Mouse (Mus musculus) gastrocnemius, adult 18-20 months (tissue): ENCODE data around the gene Elf5. TPM values are rescaled to one million over a fixed set of nuclear protein-coding genes. Genes with fewer than 3 reads are reported as not detected.

Experiments used
- DNase-seq: peaks from one replicate; pipeline ENCODE4 v3.0.0; 2021; ENCODE audit warnings: low spot score
- total RNA-seq, 2 experiments: library from RNA; stranded (reverse); gene quantifications; 2 replicates each; pipeline ENCODE4 v1.2.3; 2021

Elf5 gene
- total RNA-seq, 2 experiments from 2014 or later: 0.11 to 0.28 TPM

DNA sequence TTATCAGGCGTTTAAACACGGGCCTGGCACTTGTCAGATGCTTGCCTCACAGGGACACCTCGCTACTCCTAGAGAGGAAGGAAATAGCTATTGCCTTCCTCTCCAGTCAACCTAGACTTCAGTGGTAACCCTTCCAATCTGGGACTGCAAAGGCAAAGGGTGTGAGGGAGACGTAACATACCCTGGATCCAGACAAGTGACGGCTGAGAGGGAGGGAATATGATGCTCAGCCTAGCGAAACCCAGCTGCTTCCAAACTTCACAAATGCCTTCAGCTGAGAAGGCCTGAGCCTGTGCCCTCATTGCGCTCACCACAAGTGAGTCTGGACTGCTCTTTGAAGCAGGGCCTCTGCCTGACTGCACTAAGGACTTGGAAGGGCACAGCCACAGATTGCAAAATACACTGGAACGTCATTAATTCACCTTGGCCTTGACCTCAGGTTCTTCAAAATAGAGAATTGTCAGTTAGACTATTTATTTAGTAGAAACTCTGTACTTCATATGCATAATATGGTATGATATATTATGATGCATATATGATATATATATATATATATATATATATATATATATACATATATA, 21.3 kb downstream of the Elf5 start:
- DNase-seq: peak; percentile 12

DNA sequence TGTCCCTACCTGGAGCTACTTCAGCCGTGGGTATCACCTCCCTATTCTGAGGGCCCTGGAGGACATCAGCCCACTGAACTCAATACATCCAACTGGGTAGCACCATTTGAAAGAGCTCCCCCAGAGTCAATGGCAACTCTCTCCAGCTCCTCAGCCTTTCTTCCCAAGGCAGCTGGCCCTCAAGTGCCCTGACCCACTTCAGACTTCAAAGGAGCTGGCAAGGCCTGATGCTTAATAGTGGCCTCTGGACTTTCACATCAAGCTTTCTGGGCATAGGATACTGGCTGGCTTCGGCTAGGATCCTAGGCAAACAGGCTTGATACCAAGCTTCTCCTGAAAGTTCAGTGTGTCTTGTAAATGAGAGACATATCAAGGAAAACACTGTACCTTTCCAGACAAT, 23.6 kb downstream of the Elf5 start:
- DNase-seq: peak; percentile 22

DNA sequence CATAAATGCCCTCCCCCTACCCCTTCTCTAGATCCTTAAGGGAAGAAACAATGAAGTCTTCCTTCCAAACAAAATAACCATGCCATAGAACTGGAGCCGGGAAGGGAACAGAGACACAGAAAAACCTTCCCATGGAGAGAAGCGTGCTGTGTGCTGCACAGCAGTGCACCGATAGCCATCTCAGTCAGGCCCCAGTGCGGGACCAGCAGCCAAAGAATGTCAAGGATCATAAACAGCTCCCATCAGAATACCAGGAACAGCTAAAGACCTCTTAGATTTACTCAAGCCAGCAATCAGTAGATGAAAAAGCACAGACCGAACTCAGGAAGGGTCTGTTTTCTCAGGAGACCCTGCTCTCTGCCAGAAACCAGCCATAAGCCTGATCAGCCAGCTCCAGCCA, 25.0 kb downstream of the Elf5 start:
- DNase-seq: no peak

GRCm38 (mm10) chr2:103439071-103439622, 27.7 kb downstream of the Elf5 start:
- no peak for DNase-seq

DNA sequence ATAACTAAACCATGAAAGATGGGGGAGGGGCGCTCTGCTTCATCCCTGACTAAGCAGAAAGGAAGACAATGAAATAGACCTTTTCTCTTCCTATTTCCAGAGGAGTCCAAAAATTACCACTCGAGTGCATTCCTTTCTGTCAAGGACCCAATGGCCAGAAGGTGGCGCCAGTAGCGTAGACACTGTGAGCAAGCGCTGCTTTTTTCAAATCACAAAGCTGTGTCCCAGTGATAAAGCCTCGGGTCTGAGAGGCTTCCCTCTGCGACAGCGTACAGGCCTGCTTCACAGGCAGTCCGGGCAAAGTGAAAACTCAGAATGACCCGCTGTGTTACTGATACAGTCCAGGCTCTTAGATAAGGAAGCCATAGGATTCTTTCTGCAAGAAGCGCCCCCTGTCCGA, 28.2 kb downstream of the Elf5 start:
- DNase-seq: peak; percentile 62

DNA sequence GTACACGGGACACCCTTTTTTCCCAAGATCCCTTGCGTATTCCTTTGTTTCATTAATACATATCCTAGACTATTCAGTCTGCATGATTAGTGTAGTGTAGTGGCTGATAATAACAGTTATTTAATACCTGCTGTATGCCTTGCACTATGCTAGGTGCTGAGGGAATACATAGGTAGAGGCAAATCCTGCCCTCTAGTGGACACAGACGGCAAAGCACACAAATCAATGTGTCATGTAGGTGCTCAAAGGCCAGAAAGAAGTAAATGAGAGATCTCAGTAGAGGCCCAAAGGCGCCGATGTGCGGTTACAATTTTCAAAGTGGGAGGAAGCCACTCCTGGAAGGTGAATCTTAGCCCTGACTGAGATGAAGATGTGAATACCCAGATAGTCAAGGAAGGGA, 34.3 kb downstream of the Elf5 start:
- peak; percentile 40 for DNase-seq

- no peak for DNase-seq
Observed at GRCm38 (mm10) chr2:103446326-103446725, 34.8 kb downstream of the Elf5 start.

DNA sequence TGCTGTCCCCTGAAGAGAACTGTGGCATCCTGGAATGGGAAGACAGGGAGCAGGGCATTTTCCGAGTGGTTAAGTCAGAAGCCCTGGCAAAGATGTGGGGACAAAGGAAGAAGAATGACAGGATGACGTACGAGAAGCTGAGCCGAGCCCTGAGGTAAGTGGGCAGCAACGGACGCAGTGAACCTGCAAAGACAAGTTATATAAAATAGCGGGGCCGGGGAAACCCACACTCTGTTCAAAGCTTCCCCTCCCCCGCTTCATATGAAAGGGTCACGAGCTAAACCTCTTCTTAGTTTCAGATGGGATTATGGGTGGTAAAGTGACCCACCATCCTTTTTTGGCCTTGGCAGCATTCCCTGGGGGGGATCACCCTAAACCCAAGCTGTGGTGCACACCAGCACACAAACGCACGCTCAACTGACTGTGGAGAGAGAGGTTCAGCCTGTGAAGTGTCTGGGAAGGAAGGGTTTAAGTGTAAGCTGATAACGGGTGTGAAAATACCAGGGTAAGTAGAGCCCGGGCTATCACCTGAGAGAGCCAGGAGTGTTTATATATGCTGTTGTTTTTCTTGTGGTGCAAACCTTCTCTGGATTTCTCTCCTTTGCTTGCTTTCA, 37.6 kb downstream of the Elf5 start:
- DNase-seq: no peak

GRCm38 (mm10) chr2:103449813-103450212, 38.3 kb downstream of the Elf5 start:
- no peak for DNase-seq

DNA sequence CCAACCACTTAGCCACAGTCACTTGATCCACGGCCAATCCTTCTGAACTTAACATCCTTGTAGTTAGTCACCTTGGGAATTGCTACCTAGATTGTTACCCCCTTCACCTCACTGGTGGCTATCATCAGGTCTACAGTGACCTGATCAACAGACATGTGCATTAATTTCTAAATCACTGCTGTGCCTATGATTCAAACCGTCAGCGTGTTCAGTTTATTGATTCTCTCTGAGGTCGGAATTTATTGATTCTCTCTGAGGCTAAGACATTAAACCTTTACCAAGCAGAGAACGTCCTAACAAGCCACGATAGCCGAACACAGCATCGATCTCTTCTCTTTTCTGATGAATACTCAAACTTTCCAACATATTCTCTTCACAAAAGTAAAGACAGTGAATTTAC, 38.8 kb downstream of the Elf5 start:
- DNase-seq: no peak

DNA sequence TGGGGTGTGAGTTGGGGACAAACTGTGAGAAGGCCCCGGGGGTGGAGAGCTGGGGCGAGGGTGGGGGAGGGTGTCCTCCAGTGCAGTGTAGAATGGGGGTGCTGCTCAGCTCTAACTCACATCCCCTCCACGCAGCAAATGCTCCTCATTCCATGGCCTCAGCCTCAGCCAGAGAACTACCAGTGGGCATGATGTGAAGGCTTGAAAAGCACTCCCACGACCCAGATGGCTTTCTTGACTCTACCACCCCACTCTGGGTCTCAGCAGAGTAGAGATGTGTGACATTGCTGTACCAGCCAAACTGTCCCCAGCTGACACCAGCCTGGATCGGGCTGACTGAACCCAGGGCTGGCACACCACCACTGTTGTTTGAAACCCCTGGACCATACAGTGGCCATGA, 41.1 kb downstream of the Elf5 start:
- DNase-seq: no peak

DNA sequence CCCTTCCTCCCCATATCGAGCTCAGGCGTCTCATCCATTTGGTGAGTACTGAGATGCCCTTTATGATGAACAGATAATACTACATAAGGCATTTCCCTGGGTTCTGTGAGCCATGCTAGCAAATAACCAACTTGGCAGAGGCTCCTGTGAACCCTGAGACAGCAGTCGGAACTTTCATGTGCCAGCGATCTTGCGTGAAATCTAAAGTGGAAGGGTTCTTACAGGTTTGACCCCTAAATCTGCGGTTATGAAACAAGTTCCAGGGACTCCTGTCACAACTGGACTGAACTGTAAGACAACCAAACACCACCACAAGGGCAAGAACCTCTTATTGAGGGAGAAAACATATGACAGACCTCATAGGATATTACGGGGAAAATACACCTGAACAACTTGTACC, 44.3 kb downstream of the Elf5 start:
- DNase-seq: no peak

DNA sequence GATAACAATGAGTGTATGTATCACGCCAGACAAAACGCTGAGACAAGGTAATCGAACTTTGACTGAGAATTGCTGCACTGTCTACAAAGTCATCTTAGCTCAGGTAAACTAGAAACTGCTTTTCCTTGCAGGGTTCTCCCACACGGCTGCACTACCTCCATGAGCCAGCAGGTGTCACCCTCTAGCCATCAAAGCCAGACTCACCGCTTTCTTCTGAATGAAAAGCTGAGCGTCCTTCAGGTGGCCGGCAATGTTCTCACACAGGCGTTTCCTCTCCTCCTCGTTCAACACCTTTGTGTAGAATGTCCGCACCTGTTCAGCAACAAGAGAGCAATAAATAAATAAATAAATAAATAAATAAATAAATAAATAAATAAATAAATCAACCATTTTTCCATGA, 45.2 kb downstream of the Elf5 start:
- peak; percentile 81 for DNase-seq

DNA sequence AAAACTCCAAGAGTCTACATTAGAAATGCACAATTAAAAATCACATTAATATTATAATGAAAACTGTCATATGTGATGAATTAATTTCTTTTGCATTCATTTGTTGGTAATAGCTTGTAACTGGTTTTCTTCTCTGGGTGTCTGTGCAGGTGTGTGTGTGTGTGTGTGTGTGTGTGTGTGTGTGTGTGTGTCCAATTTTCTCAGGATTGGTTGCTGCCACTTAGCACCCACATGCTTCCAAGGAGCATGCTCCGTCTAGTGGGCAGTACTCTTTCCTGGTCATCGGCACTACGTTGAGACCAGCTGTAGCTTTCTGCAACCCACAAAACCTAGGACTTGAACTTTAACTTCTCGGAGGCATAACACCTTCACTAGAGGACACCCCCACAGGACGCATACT, 45.6 kb downstream of the Elf5 start:
- no peak for DNase-seq

GRCm38 (mm10) chr2:103457628-103458027, 46.1 kb downstream of the Elf5 start:
- DNase-seq: no peak

DNA sequence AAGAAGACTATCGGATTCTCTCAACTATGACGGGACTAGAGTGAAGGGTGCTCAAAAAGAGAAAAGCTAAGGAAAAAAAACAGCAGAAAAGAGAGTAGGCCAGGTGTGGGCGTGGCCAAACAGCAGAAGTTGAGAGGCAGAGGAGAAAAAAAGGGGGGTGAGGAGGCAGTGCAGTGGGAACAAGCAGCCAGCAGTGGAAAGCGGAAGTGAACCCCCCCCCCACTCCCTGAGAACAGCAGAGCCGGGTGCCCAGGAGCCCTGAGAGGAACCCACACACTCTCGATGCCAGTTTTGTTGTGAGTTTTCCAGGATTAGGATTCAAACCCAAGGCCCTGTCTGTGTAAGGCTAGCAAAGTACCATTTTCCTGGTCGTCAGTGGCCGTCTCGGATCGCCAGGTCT, 47.6 kb downstream of the Elf5 start:
- DNase-seq: no peak

GRCm38 (mm10) chr2:103461210-103461609, 49.7 kb downstream of the Elf5 start:
- DNase-seq: no peak

- DNase-seq: no peak
Observed at GRCm38 (mm10) chr2:103461743-103462142, 50.3 kb downstream of the Elf5 start.

GRCm38 (mm10) chr2:103462746-103463145, 51.3 kb downstream of the Elf5 start:
- no peak for DNase-seq

GRCm38 (mm10) chr2:103464524-103464923, 53.0 kb downstream of the Elf5 start:
- no peak for DNase-seq

GRCm38 (mm10) chr2:103465429-103465828, 53.9 kb downstream of the Elf5 start:
- DNase-seq: no peak

GRCm38 (mm10) chr2:103466272-103466671, 54.8 kb downstream of the Elf5 start:
- no peak for DNase-seq

GRCm38 (mm10) chr2:103466984-103467588, 55.6 kb downstream of the Elf5 start:
- DNase-seq: no peak
